Mouse (Mus musculus) E14TG2a.4 (cell line): Measurements from ENCODE around the gene Strn.

Source experiments
- H3K27me3 ChIP-seq: 2 replicates; pipeline ENCODE4 v1.6.1; 2014; ENCODE audit warnings: low read length, control low read depth; ENCODE audit not compliant: insufficient read depth
- H3K36me3 ChIP-seq: 2 replicates; pipeline ENCODE4 v1.6.1; 2014; ENCODE audit warnings: low read length, control low read depth; ENCODE audit not compliant: insufficient read depth
- H3K4me1 ChIP-seq: replicated peaks from 2 replicates; pipeline ENCODE4 v1.6.1; 2014; ENCODE audit warnings: low read depth, low read length, control low read depth
- H3K4me3 ChIP-seq: replicated peaks from 2 replicates; pipeline ENCODE4 v1.5.1; 2014; ENCODE audit warnings: mild to moderate bottlenecking, low read length
- H3K9me3 ChIP-seq: 2 replicates; pipeline ENCODE4 v1.6.1; 2014; ENCODE audit warnings: low read length, control low read depth
- CTCF ChIP-seq: conservative IDR thresholded peaks from 2 replicates; pipeline ENCODE4 v1.5.1; 2014; ENCODE audit warnings: low read length
- NANOG ChIP-seq: IDR thresholded peaks from 2 replicates; pipeline ENCODE4 v1.6.1; 2014; ENCODE audit warnings: borderline replicate concordance, low read length, mixed read lengths
- POU5F1 ChIP-seq: IDR thresholded peaks from 2 replicates; pipeline ENCODE4 v1.6.1; 2014; ENCODE audit warnings: low read length, borderline replicate concordance

Gene Strn

DNA sequence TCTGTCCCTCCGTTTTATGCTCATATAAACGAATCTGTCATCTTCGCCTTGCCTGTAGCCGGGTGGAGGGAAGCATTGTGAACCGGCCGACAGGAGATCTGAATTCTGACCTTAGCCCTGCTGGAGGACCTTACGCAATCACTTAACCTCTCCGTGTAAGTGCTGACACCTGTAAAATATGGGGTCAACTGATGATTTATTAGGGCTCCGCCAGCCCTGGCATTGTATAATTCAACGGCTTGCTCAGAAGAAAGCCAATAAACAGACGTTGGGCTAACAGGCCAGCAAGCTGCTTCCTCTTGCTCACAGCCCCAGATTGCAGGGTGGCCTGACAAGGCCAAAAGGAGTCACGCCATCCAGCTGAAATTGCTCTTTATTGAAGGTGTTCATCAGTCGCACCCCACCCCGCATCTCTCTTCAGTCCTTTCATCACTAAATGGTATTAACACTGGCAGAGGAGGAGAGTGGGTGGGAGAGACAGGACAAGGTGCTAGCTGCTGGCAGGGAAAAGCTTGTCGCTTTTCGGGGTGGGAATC, 128.8 kb downstream of the Strn start:
- Histone ChIP-seq H3K27me3 (no peaks in the 10 kb centered on the region), H3K36me3 (no peaks in the 10 kb centered on the region), H3K4me1 (peaks cover 10% of the 10 kb centered on the region), H3K9me3 (peaks cover 4% of the 10 kb centered on the region), H3K4me3 (0 out of 2 replicates have a peak overlapping the region, but pooled peaks have one; percentile 7)
- TF ChIP-seq POU5F1 (no peak), CTCF (no peak), NANOG (no peak)

- no peaks in the 10 kb centered on the region for H3K36me3 ChIP-seq
- TF ChIP-seq CTCF (peak; percentile 95), NANOG (no peak)
- peaks cover 27% of the 10 kb centered on the region for H3K4me1 ChIP-seq
- H3K4me3 ChIP-seq: no peak overlapping the region
- no peaks in the 10 kb centered on the region for H3K9me3 ChIP-seq
- H3K27me3 ChIP-seq: no peaks in the 10 kb centered on the region; the same call in 1 of the 2 replicates
Measured at GRCm38 (mm10) chr17:78604431-78604830, 132.6 kb downstream of the Strn start.

DNA sequence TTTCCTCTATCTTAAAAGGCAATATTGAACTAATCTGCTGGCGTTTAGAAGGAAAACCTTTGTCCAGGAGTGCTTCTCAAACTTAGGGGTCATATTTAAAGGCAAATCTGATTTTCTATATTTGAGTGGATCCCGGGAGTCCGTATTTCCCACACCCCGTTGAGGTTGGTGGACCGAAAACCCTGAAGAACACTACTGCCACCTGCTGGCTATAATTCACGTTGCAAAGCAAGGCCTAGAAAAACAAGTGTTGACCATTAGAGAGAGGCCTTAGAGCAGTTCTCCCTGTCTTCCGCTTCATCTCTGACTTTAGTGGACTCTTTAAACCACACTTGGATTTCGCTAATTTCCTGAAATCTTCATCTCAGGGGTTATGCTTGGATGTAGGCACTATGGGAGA, 133.1 kb downstream of the Strn start:
- Histone ChIP-seq H3K4me3 (no peak overlapping the region), H3K36me3 (no peaks in the 10 kb centered on the region), H3K27me3 (no peaks in the 10 kb centered on the region; the same call in 1 of the 2 replicates), H3K9me3 (no peaks in the 10 kb centered on the region), H3K4me1 (peaks cover 27% of the 10 kb centered on the region)
- peak; percentile 81 for TF ChIP-seq CTCF
- no peak for TF ChIP-seq NANOG
- TF ChIP-seq POU5F1: no peak

DNA sequence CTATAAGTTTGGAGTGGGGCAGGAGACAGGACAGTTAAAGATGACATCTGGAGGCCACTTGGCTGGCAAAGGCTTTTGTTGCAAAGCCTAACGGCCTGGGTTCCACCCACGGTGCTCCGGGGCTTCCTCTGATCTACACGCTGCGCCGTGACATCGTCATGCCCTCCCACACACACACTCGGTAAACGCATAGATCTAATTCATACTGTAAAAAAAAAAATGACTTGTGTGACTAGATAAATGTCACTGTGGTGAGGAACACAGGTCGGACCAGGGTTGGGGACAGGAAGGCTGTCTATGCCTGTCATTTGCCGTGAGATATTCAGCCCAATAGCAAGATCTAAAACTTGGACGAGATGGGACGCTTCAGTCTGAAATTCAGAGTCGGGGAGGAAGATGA, 134.7 kb downstream of the Strn start:
- Histone ChIP-seq H3K4me1 (peaks cover 17% of the 10 kb centered on the region), H3K27me3 (no peaks in the 10 kb centered on the region; the same call in 1 of the 2 replicates), H3K36me3 (no peaks in the 10 kb centered on the region), H3K4me3 (no peak overlapping the region), H3K9me3 (no peaks in the 10 kb centered on the region)
- TF ChIP-seq NANOG (no peak), POU5F1 (no peak), CTCF (no peak)

GRCm38 (mm10) chr17:78601601-78602000, 135.4 kb downstream of the Strn start:
- H3K4me1 ChIP-seq: peaks cover 17% of the 10 kb centered on the region
- H3K27me3 ChIP-seq: no peaks in the 10 kb centered on the region; the same call in 1 of the 2 replicates
- TF ChIP-seq POU5F1: no peak
- no peak for TF ChIP-seq CTCF
- no peak for TF ChIP-seq NANOG
- no peaks in the 10 kb centered on the region for H3K36me3 ChIP-seq
- no peaks in the 10 kb centered on the region for H3K9me3 ChIP-seq
- no peak overlapping the region for H3K4me3 ChIP-seq

DNA sequence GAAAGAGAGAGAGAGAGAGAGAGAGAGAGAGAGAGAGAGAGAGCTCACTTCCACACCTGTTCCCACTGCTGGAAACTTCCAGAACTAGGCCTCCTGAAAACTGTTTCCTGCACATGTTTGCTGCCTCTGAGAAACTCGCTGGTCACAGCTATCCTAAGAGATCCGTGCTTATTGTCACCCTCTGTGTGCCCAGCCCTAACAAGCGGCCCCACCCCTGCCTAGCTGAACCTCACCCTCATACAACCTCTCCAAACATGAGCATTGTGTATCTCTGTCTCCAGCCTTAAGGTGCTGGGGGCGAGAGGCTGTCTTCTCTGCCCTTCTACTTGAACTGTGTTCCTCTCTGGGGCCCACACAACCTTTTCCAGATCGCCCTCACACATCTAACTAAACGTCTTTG, 136.0 kb downstream of the Strn start:
- H3K9me3 ChIP-seq: no peaks in the 10 kb centered on the region
- H3K4me1 ChIP-seq: peaks cover 17% of the 10 kb centered on the region
- TF ChIP-seq POU5F1 (no peak), CTCF (no peak), NANOG (no peak)
- H3K4me3 ChIP-seq: no peak overlapping the region
- H3K27me3 ChIP-seq: no peaks in the 10 kb centered on the region; the same call in 1 of the 2 replicates
- no peaks in the 10 kb centered on the region for H3K36me3 ChIP-seq
